Mouse (Mus musculus): Measurements from ENCODE around the gene Henmt1.

Henmt1 gene

GRCm38 (mm10) chr3:108939573-108939972 is at the start of gene Henmt1:
Gene Henmt1, plus strand, starts transcription at chr3:108939873.
- no peak for DNase-seq

GRCm38 (mm10) chr3:108889908-108890307 is 49.8 kb upstream of the Henmt1 start, which contains the start of gene Fndc7:
Gene Fndc7, minus strand, starts transcription at chr3:108890008.
- no peak for DNase-seq

- no peak for DNase-seq
Observed at GRCm38 (mm10) chr3:108892080-108892479, 47.6 kb upstream of the Henmt1 start.

GRCm38 (mm10) chr3:108892914-108893313 is 46.8 kb upstream of the Henmt1 start:
- no peak for DNase-seq

- no peak for DNase-seq
Observed at GRCm38 (mm10) chr3:108898640-108899039, 41.0 kb upstream of the Henmt1 start.

GRCm38 (mm10) chr3:108900147-108900546 is 39.5 kb upstream of the Henmt1 start:
- DNase-seq = no peak

GRCm38 (mm10) chr3:108900681-108901080 is 39.0 kb upstream of the Henmt1 start:
- DNase-seq = no peak

GRCm38 (mm10) chr3:108902038-108902437 is 37.6 kb upstream of the Henmt1 start:
- no peak for DNase-seq

GRCm38 (mm10) chr3:108902934-108903333 is 36.7 kb upstream of the Henmt1 start:
- DNase-seq = no peak

- no peak for DNase-seq
Observed at GRCm38 (mm10) chr3:108910303-108911080, 29.2 kb upstream of the Henmt1 start.

GRCm38 (mm10) chr3:108911081-108911547 is 28.6 kb upstream of the Henmt1 start:
- peak; percentile 80 for DNase-seq

- peak; percentile 97 for DNase-seq
Observed at GRCm38 (mm10) chr3:108911548-108912413, 27.9 kb upstream of the Henmt1 start, which contains the start of gene Prpf38b. Gene Prpf38b, minus strand, starts transcription at chr3:108911727.

GRCm38 (mm10) chr3:108915999-108916398 is 23.7 kb upstream of the Henmt1 start:
- DNase-seq = no peak

- DNase-seq = no peak
Observed at GRCm38 (mm10) chr3:108916857-108917256, 22.8 kb upstream of the Henmt1 start.

- no peak for DNase-seq
Observed at GRCm38 (mm10) chr3:108917986-108918385, 21.7 kb upstream of the Henmt1 start.

GRCm38 (mm10) chr3:108918852-108919251 is 20.8 kb upstream of the Henmt1 start:
- no peak for DNase-seq

GRCm38 (mm10) chr3:108920442-108921070 is 19.1 kb upstream of the Henmt1 start:
- no peak for DNase-seq

- DNase-seq = no peak
Observed at GRCm38 (mm10) chr3:108921822-108922221, 17.9 kb upstream of the Henmt1 start.

- DNase-seq = no peak
Observed at GRCm38 (mm10) chr3:108925677-108926076, 14.0 kb upstream of the Henmt1 start.

GRCm38 (mm10) chr3:108926308-108926707 is 13.4 kb upstream of the Henmt1 start:
- DNase-seq = no peak

- no peak for DNase-seq
Observed at GRCm38 (mm10) chr3:108933557-108933956, 6.1 kb upstream of the Henmt1 start.

GRCm38 (mm10) chr3:108938691-108939090 is 982 bp upstream of the Henmt1 start:
- DNase-seq = no peak

- DNase-seq = peak; percentile 14
Observed at GRCm38 (mm10) chr3:108940001-108940633, 444 bp downstream of the Henmt1 start, which contains the start of gene Gm9857. Gene Gm9857, minus strand, starts transcription at chr3:108940445.
